Mouse (Mus musculus): ENCODE data around the gene Olfr399.

GRCm38 (mm10) chr11:74105066-74105465 is 48.7 kb upstream of the Olfr399 start:
- TF ChIP-seq CTCF (IDR thresholded peaks at IDR 0.05; ENCODE audit: extremely low read depth, insufficient read depth, low read length) = no peak
- no peak for TF ChIP-seq POLR2A (IDR thresholded peaks at IDR 0.05; ENCODE audit: extremely low read depth, insufficient read depth, low read length)
